Mouse (Mus musculus): ENCODE measurements around the gene Snw1.
"Not testable (repeated sequence)": the region's sequence is repeated elsewhere in the genome, so short reads cannot be mapped to it uniquely, and the experiment has no call there.

The Snw1 gene

GRCm38 (mm10) chr12:87471964-87472786 lies at the start of gene Snw1:
Snw1 (minus strand) TSS chr12:87472274.
- DNase-seq, result peak; percentile 97

- not testable (repeated sequence) for DNase-seq
Measured at GRCm38 (mm10) chr12:87519616-87520015, 47.5 kb upstream of the Snw1 start.

- DNase-seq, result not testable (repeated sequence)
Measured at GRCm38 (mm10) chr12:87514016-87514415, 41.9 kb upstream of the Snw1 start, which contains the start of gene Gm8300. Gm8300 (plus strand) TSS chr12:87514316.

- not testable (repeated sequence) for DNase-seq
Measured at GRCm38 (mm10) chr12:87494421-87494820, 22.3 kb upstream of the Snw1 start, which contains the start of gene Gm5788. Gm5788 (plus strand) TSS chr12:87494721.

- DNase-seq, result not testable (repeated sequence)
Measured at GRCm38 (mm10) chr12:87488683-87489082, 16.6 kb upstream of the Snw1 start.

GRCm38 (mm10) chr12:87482482-87482881 lies 10.4 kb upstream of the Snw1 start:
- not testable (repeated sequence) for DNase-seq

- DNase-seq, result no peak
Measured at GRCm38 (mm10) chr12:87474756-87475155, 2.7 kb upstream of the Snw1 start.

GRCm38 (mm10) chr12:87471421-87471963 lies 582 bp downstream of the Snw1 start:
- peak; percentile 52 for DNase-seq

GRCm38 (mm10) chr12:87470263-87471136 lies 1.6 kb downstream of the Snw1 start:
- no peak for DNase-seq

GRCm38 (mm10) chr12:87464678-87465297 lies 7.3 kb downstream of the Snw1 start:
- no peak for DNase-seq

- DNase-seq, result no peak
Measured at GRCm38 (mm10) chr12:87449456-87449855, 22.6 kb downstream of the Snw1 start.

GRCm38 (mm10) chr12:87444211-87444610 lies 27.9 kb downstream of the Snw1 start:
- no peak for DNase-seq

GRCm38 (mm10) chr12:87443700-87444122 lies 28.4 kb downstream of the Snw1 start, which contains the start of the genes Slirp and Alkbh1:
Slirp (plus strand) TSS chr12:87443896.
Alkbh1 (minus strand) TSS chr12:87444017.
- DNase-seq, result peak; percentile 92

- DNase-seq, result no peak
Measured at GRCm38 (mm10) chr12:87443115-87443699, 28.9 kb downstream of the Snw1 start.

GRCm38 (mm10) chr12:87442177-87443114 lies 29.6 kb downstream of the Snw1 start:
- DNase-seq, result no peak

GRCm38 (mm10) chr12:87428885-87429284 lies 43.2 kb downstream of the Snw1 start:
- no peak for DNase-seq

- no peak for DNase-seq
Measured at GRCm38 (mm10) chr12:87428295-87428694, 43.8 kb downstream of the Snw1 start.

- no peak for DNase-seq
Measured at GRCm38 (mm10) chr12:87426354-87427031, 45.6 kb downstream of the Snw1 start.

- DNase-seq, result no peak
Measured at GRCm38 (mm10) chr12:87424516-87424915, 47.6 kb downstream of the Snw1 start.

GRCm38 (mm10) chr12:87423700-87424099 lies 48.4 kb downstream of the Snw1 start:
- DNase-seq, result no peak

Data from right cerebral cortex, adult 18-20 months (tissue).